Mouse (Mus musculus): Measurements from ENCODE around the gene Mia2.

DNA sequence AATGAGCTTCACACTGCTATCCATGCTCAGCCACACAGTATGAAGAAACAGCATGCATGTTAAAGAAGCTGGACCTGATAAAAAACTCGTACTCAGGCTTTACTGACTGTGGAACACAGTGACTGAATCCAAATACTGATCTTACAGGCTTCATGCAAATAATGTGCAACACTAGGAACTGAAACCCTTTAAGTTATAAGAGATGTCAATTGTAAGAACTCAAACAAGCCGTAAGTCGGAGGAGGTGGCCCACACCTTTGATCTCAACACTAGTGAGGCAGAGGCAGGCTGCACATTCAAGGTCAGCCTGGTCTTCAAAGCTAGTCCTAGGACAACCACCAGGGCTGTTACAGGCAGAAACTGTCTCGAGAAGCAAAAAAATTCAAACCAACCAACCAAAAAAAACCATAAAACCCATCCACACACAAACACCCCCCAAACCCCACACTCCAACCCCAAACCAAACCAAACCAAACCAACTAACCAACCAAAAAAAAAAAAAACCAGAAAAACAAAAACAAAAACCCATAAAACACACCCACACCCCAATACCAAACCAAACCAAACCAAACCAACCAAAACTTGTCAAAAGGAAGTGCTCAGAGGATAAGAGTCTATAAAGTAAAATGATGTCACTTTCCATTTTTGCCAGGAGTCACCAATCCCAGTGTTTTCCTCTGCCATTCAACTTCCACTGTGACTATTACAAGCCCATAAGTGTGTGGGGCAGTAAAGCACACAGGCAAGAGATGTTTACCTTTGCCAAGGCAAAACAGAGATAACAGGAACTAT, 110.8 kb downstream of the Mia2 start:
- TF ChIP-seq POLR2A (IDR thresholded peaks at IDR 0.05; ENCODE audit: insufficient read depth, low read depth, low read length) (no peak), CTCF (IDR thresholded peaks at IDR 0.05; ENCODE audit: insufficient read depth, low read depth, low read length) (no peak)

All from olfactory bulb, adult 2 months (tissue).